Mouse (Mus musculus): ENCODE measurements around the gene Gm28035. TPM values are rescaled to one million over a fixed set of nuclear protein-coding genes. Genes with fewer than 3 reads are reported as not detected.

The Gm28035 gene
- polyA plus RNA-seq, 1 experiment from 2014 or later = 0.25 TPM

GRCm38 (mm10) chr2:30244595-30245178 is 4.3 kb downstream of the Gm28035 start:
- Histone ChIP-seq H3K4me1 (ENCODE audit: control insufficient read depth, insufficient read depth, low read length) (peaks cover 1% of the 10 kb centered on the region; the same call in 1 of the 2 replicates), H3K4me3 (replicated peaks; ENCODE audit: low read depth, low read length) (no peak overlapping the region), H3K4me2 (ENCODE audit: low read length) (no peak overlapping the region), H3K9ac (replicated peaks; ENCODE audit: low read length) (no peak overlapping the region), H3K27ac (replicated peaks; ENCODE audit: low read depth, low read length) (no peak overlapping the region), H3K36me3 (ENCODE audit: control insufficient read depth, insufficient read depth, low read length) (peaks cover 73% of the 10 kb centered on the region), H3K27me3 (ENCODE audit: control insufficient read depth, insufficient read depth, low read length) (no peaks in the 10 kb centered on the region), H3K9me3 (ENCODE audit: control insufficient read depth, low read length) (no peaks in the 10 kb centered on the region)
- WGBS = 83% methylated on average over 7 of the region's 7 CpGs
- DNase-seq = no peak
- no peak for ATAC-seq (ENCODE audit: low FRiP score, low TSS enrichment)

GRCm38 (mm10) chr2:30247036-30247435 is 6.7 kb downstream of the Gm28035 start:
- no peak overlapping the region for H3K4me3 ChIP-seq (replicated peaks; ENCODE audit: low read depth, low read length)
- H3K27me3 ChIP-seq (ENCODE audit: control insufficient read depth, insufficient read depth, low read length) = no peaks in the 10 kb centered on the region
- no peaks in the 10 kb centered on the region for H3K4me1 ChIP-seq (ENCODE audit: control insufficient read depth, insufficient read depth, low read length)
- no peak overlapping the region for H3K4me2 ChIP-seq (ENCODE audit: low read length)
- DNase-seq (no peak), ATAC-seq (ENCODE audit: low FRiP score, low TSS enrichment) (no peak)
- no peak overlapping the region for H3K9ac ChIP-seq (replicated peaks; ENCODE audit: low read length)
- WGBS = 96% methylated on average over 5 of the region's 5 CpGs
- H3K9me3 ChIP-seq (ENCODE audit: control insufficient read depth, low read length) = no peaks in the 10 kb centered on the region
- peaks cover 69% of the 10 kb centered on the region for H3K36me3 ChIP-seq (ENCODE audit: control insufficient read depth, insufficient read depth, low read length)
- no peak overlapping the region for H3K27ac ChIP-seq (replicated peaks; ENCODE audit: low read depth, low read length)

- Histone ChIP-seq H3K4me1 (ENCODE audit: control insufficient read depth, insufficient read depth, low read length) (no peaks in the 10 kb centered on the region), H3K27me3 (ENCODE audit: control insufficient read depth, insufficient read depth, low read length) (no peaks in the 10 kb centered on the region), H3K27ac (replicated peaks; ENCODE audit: low read depth, low read length) (no peak overlapping the region), H3K9ac (replicated peaks; ENCODE audit: low read length) (no peak overlapping the region), H3K4me2 (ENCODE audit: low read length) (no peak overlapping the region), H3K9me3 (ENCODE audit: control insufficient read depth, low read length) (no peaks in the 10 kb centered on the region), H3K4me3 (replicated peaks; ENCODE audit: low read depth, low read length) (no peak overlapping the region), H3K36me3 (ENCODE audit: control insufficient read depth, insufficient read depth, low read length) (peaks cover 67% of the 10 kb centered on the region)
- ATAC-seq (ENCODE audit: low FRiP score, low TSS enrichment) (no peak), DNase-seq (no peak)
- 75% methylated on average over 4 of the region's 4 CpGs for WGBS
Observed at GRCm38 (mm10) chr2:30247681-30248080, 7.3 kb downstream of the Gm28035 start.

GRCm38 (mm10) chr2:30249182-30249581 is 8.8 kb downstream of the Gm28035 start:
- no peak overlapping the region for H3K4me2 ChIP-seq (ENCODE audit: low read length)
- ATAC-seq (ENCODE audit: low FRiP score, low TSS enrichment) = no peak
- H3K4me3 ChIP-seq (replicated peaks; ENCODE audit: low read depth, low read length) = no peak overlapping the region
- H3K27me3 ChIP-seq (ENCODE audit: control insufficient read depth, insufficient read depth, low read length) = no peaks in the 10 kb centered on the region
- 95% methylated on average over 3 of the region's 3 CpGs for WGBS
- no peak for DNase-seq
- H3K27ac ChIP-seq (replicated peaks; ENCODE audit: low read depth, low read length) = no peak overlapping the region
- H3K36me3 ChIP-seq (ENCODE audit: control insufficient read depth, insufficient read depth, low read length) = peaks cover 61% of the 10 kb centered on the region
- H3K9me3 ChIP-seq (ENCODE audit: control insufficient read depth, low read length) = no peaks in the 10 kb centered on the region
- no peak overlapping the region for H3K9ac ChIP-seq (replicated peaks; ENCODE audit: low read length)
- H3K4me1 ChIP-seq (ENCODE audit: control insufficient read depth, insufficient read depth, low read length) = no peaks in the 10 kb centered on the region

- peaks cover 61% of the 10 kb centered on the region for H3K36me3 ChIP-seq (ENCODE audit: control insufficient read depth, insufficient read depth, low read length)
- no peaks in the 10 kb centered on the region for H3K9me3 ChIP-seq (ENCODE audit: control insufficient read depth, low read length)
- H3K4me2 ChIP-seq (ENCODE audit: low read length) = no peak overlapping the region
- DNase-seq (no peak), ATAC-seq (ENCODE audit: low FRiP score, low TSS enrichment) (no peak)
- H3K4me1 ChIP-seq (ENCODE audit: control insufficient read depth, insufficient read depth, low read length) = no peaks in the 10 kb centered on the region
- 89% methylated on average over 10 of the region's 10 CpGs for WGBS
- no peak overlapping the region for H3K9ac ChIP-seq (replicated peaks; ENCODE audit: low read length)
- no peak overlapping the region for H3K27ac ChIP-seq (replicated peaks; ENCODE audit: low read depth, low read length)
- no peak overlapping the region for H3K4me3 ChIP-seq (replicated peaks; ENCODE audit: low read depth, low read length)
- no peaks in the 10 kb centered on the region for H3K27me3 ChIP-seq (ENCODE audit: control insufficient read depth, insufficient read depth, low read length)
Observed at GRCm38 (mm10) chr2:30250166-30251128, 10.1 kb downstream of the Gm28035 start.

GRCm38 (mm10) chr2:30251417-30252104 is 11.2 kb downstream of the Gm28035 start:
- no peak for DNase-seq
- whole genome bisulfite sequencing = 90% methylated on average over 5 of the region's 5 CpGs
- Histone ChIP-seq H3K9me3 (ENCODE audit: control insufficient read depth, low read length) (no peaks in the 10 kb centered on the region), H3K9ac (replicated peaks; ENCODE audit: low read length) (no peak overlapping the region), H3K27ac (replicated peaks; ENCODE audit: low read depth, low read length) (no peak overlapping the region), H3K36me3 (ENCODE audit: control insufficient read depth, insufficient read depth, low read length) (peaks cover 72% of the 10 kb centered on the region), H3K4me1 (ENCODE audit: control insufficient read depth, insufficient read depth, low read length) (no peaks in the 10 kb centered on the region), H3K4me2 (ENCODE audit: low read length) (no peak overlapping the region), H3K27me3 (ENCODE audit: control insufficient read depth, insufficient read depth, low read length) (no peaks in the 10 kb centered on the region), H3K4me3 (replicated peaks; ENCODE audit: low read depth, low read length) (no peak overlapping the region)
- ATAC-seq (ENCODE audit: low FRiP score, low TSS enrichment) = no peak

GRCm38 (mm10) chr2:30252521-30252920 is 12.2 kb downstream of the Gm28035 start:
- ATAC-seq (ENCODE audit: low FRiP score, low TSS enrichment) = no peak
- H3K36me3 ChIP-seq (ENCODE audit: control insufficient read depth, insufficient read depth, low read length) = peaks cover 76% of the 10 kb centered on the region
- H3K9ac ChIP-seq (replicated peaks; ENCODE audit: low read length) = no peak overlapping the region
- H3K27ac ChIP-seq (replicated peaks; ENCODE audit: low read depth, low read length) = no peak overlapping the region
- 82% methylated on average over 3 of the region's 3 CpGs for WGBS
- H3K4me1 ChIP-seq (ENCODE audit: control insufficient read depth, insufficient read depth, low read length) = no peaks in the 10 kb centered on the region
- H3K4me3 ChIP-seq (replicated peaks; ENCODE audit: low read depth, low read length) = no peak overlapping the region
- H3K4me2 ChIP-seq (ENCODE audit: low read length) = no peak overlapping the region
- no peaks in the 10 kb centered on the region for H3K27me3 ChIP-seq (ENCODE audit: control insufficient read depth, insufficient read depth, low read length)
- DNase-seq = no peak
- H3K9me3 ChIP-seq (ENCODE audit: control insufficient read depth, low read length) = no peaks in the 10 kb centered on the region

- H3K27ac ChIP-seq (replicated peaks; ENCODE audit: low read depth, low read length) = no peak overlapping the region
- H3K9ac ChIP-seq (replicated peaks; ENCODE audit: low read length) = no peak overlapping the region
- peaks cover 79% of the 10 kb centered on the region for H3K36me3 ChIP-seq (ENCODE audit: control insufficient read depth, insufficient read depth, low read length)
- no peak overlapping the region for H3K4me3 ChIP-seq (replicated peaks; ENCODE audit: low read depth, low read length)
- no peaks in the 10 kb centered on the region for H3K9me3 ChIP-seq (ENCODE audit: control insufficient read depth, low read length)
- ATAC-seq (ENCODE audit: low FRiP score, low TSS enrichment) (no peak), DNase-seq (no peak)
- H3K27me3 ChIP-seq (ENCODE audit: control insufficient read depth, insufficient read depth, low read length) = no peaks in the 10 kb centered on the region
- no peak overlapping the region for H3K4me2 ChIP-seq (ENCODE audit: low read length)
- H3K4me1 ChIP-seq (ENCODE audit: control insufficient read depth, insufficient read depth, low read length) = no peaks in the 10 kb centered on the region
- WGBS = 86% methylated on average over 5 of the region's 5 CpGs
Observed at GRCm38 (mm10) chr2:30253809-30254208, 13.4 kb downstream of the Gm28035 start.

Data from midbrain, embryonic 14.5 days (tissue).